ENCODE assay signal across 18 mouse cellular contexts in the genomic region with DNA sequence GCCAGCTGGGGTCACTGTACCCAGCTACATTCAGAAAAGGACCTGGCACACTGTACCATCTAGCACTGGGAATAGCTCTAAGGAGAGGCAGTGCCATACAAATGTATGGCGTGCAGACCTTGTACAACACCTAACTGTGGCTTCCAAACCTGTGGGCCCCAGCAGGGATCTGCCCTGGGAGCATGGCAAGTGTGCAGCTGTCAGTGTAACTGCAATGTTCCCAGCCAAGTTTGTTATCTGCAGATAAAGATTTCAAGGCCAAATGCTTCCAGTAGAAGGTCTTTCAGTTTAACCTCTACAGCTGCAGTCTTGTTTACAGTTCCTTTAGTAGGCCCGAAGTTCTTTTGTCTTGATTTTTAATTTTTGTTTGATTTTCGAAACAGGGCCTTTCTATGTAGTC. TPM values are rescaled to one million over a fixed set of nuclear protein-coding genes. Genes with fewer than 3 reads are reported as not detected.
A peak's percentile ranks its signal among the peaks of the same experiment; 100 is the strongest.
DNase-seq lines count a peak whose midpoint lies in the region; ATAC-seq and TF ChIP-seq lines count a peak whose summit lies in the region.
"Had no signal": no experiment of that assay in that cellular context is flagged by ENCODE, and none has a peak within 500 bp of the region (broad histone marks: within the 10 kb centered on the region; RNA-seq: fewer than 3 reads in every experiment).

No protein-coding gene starts in this region.

- H3K4me2 ChIP-seq in heart, embryonic 13.5 days: no peak overlapping the region
- H3K4me2 ChIP-seq in intestine, embryonic 16.5 days (ENCODE audit: low read depth, low read length): no peak overlapping the region
- H3K4me2 ChIP-seq in midbrain, postnatal 0 days (ENCODE audit: low read depth, low read length, poor library complexity, severe bottlenecking): no peak overlapping the region
- H3K4me2 ChIP-seq: embryonic facial prominence, embryonic 15.5 days; forebrain, embryonic 15.5 days; midbrain, embryonic 11.5 days had no signal

- no peak for ATAC-seq in heart, embryonic 13.5 days (ENCODE audit: extremely low read depth, insufficient number of reproducible peaks, low FRiP score, low TSS enrichment)
- ATAC-seq in intestine, embryonic 16.5 days: peak; percentile 46
- ATAC-seq in midbrain, postnatal 0 days (ENCODE audit: low FRiP score): no peak
- ATAC-seq: activated CD4-positive, CD25-positive, alpha-beta regulatory T cell, adult 4 months; forebrain, embryonic 15.5 days had no signal

- H3K27ac ChIP-seq in heart, embryonic 13.5 days (replicated peaks): peak overlapping the region; percentile 81
- no peak overlapping the region for H3K27ac ChIP-seq in heart, adult 2 months
- H3K27ac ChIP-seq in intestine, embryonic 16.5 days (ENCODE audit: low read length): peak overlapping the region; percentile 93
- peak overlapping the region; percentile 74 for H3K27ac ChIP-seq in small intestine, adult 2 months (ENCODE audit: insufficient read depth, low read depth, low read length)
- H3K27ac ChIP-seq in midbrain, postnatal 0 days (ENCODE audit: low read depth, low read length): no peak overlapping the region
- H3K27ac ChIP-seq: embryonic facial prominence, embryonic 15.5 days; forebrain, embryonic 15.5 days; limb, embryonic 10.5 days had no signal

- H3K9me3 ChIP-seq in heart, embryonic 13.5 days: peaks cover 8% of the 10 kb centered on the region; the same call in 1 of the 2 replicates
- no peaks in the 10 kb centered on the region for H3K9me3 ChIP-seq in intestine, embryonic 16.5 days (ENCODE audit: control insufficient read depth, low read length)
- no peaks in the 10 kb centered on the region for H3K9me3 ChIP-seq in midbrain, postnatal 0 days (ENCODE audit: low read length)
- H3K9me3 ChIP-seq: embryonic facial prominence, embryonic 15.5 days; limb, embryonic 10.5 days had no signal

- intact Hi-C loops in heart, adult 2 months (cut with DNase I): loop anchor here (10.0 kb wide), 1 partner anchor 399 kb away; no protein-coding TSS in a partner anchor

- peaks cover 16% of the 10 kb centered on the region for H3K4me1 ChIP-seq in heart, embryonic 13.5 days
- H3K4me1 ChIP-seq in heart, adult 2 months (ENCODE audit: control insufficient read depth, insufficient read depth, low read length): peaks cover 2% of the 10 kb centered on the region
- peaks cover 4% of the 10 kb centered on the region; the same call in 1 of the 2 replicates for H3K4me1 ChIP-seq in intestine, embryonic 16.5 days (ENCODE audit: control insufficient read depth, insufficient read depth, low read length)
- H3K4me1 ChIP-seq in small intestine, adult 2 months (ENCODE audit: control insufficient read depth, insufficient read depth, insufficient read length, low read length): peaks cover 33% of the 10 kb centered on the region; the same call in 1 of the 2 replicates
- H3K4me1 ChIP-seq in lung, adult 2 months (ENCODE audit: control insufficient read depth, insufficient read depth, low read length): no peaks in the 10 kb centered on the region
- no peaks in the 10 kb centered on the region for H3K4me1 ChIP-seq in midbrain, postnatal 0 days (ENCODE audit: insufficient read depth, low read length)

- no peaks in the 10 kb centered on the region for H3K27me3 ChIP-seq in heart, embryonic 13.5 days (replicated peaks)
- H3K27me3 ChIP-seq in heart, adult 2 months (ENCODE audit: control insufficient read depth, insufficient read depth, low read length): no peaks in the 10 kb centered on the region
- H3K27me3 ChIP-seq in intestine, embryonic 16.5 days (replicated peaks; ENCODE audit: control insufficient read depth, insufficient read depth, low read length): no peaks in the 10 kb centered on the region
- no peaks in the 10 kb centered on the region for H3K27me3 ChIP-seq in small intestine, adult 2 months (ENCODE audit: control insufficient read depth, insufficient read depth, low read length)
- no peaks in the 10 kb centered on the region for H3K27me3 ChIP-seq in midbrain, postnatal 0 days (ENCODE audit: insufficient read depth, low read length)
- H3K27me3 ChIP-seq: embryonic facial prominence, embryonic 15.5 days; forebrain, embryonic 15.5 days had no signal

- no peak for TF ChIP-seq POLR2A in heart, adult 2 months (IDR thresholded peaks at IDR 0.05; ENCODE audit: insufficient read depth, low read depth, low read length)
- no peak for TF ChIP-seq POLR2A in small intestine, adult 2 months (IDR thresholded peaks at IDR 0.05; ENCODE audit: low read depth, low read length)
- no peak for TF ChIP-seq POLR2A in lung, adult 2 months (IDR thresholded peaks at IDR 0.05; ENCODE audit: borderline replicate concordance, extremely low read depth, low read depth, low read length)

- H3K79me2 ChIP-seq in heart, adult 2 months (replicated peaks; ENCODE audit: control insufficient read depth, insufficient read depth, low read length): no peaks in the 10 kb centered on the region

- 50% methylated on average over 3 of the region's 3 CpGs for WGBS in heart, embryonic 13.5 days
- WGBS in heart, adult 2 months: 42% methylated on average over 3 of the region's 3 CpGs
- 57% methylated on average over 3 of the region's 3 CpGs for WGBS in intestine, embryonic 16.5 days
- whole genome bisulfite sequencing in small intestine, adult 2 months: 19% methylated on average over 3 of the region's 3 CpGs
- 54% methylated on average over 3 of the region's 3 CpGs for WGBS in lung, adult 2 months
- WGBS in midbrain, postnatal 0 days: 75% methylated on average over 3 of the region's 3 CpGs

- no peak for TF ChIP-seq EP300 in heart, adult 2 months (IDR thresholded peaks at IDR 0.05; ENCODE audit: insufficient read depth, low read depth, low read length)

- no peak overlapping the region for H3K4me3 ChIP-seq in heart, embryonic 13.5 days
- no peak overlapping the region for H3K4me3 ChIP-seq in heart, adult 2 months
- H3K4me3 ChIP-seq in intestine, embryonic 16.5 days (ENCODE audit: low read length): no peak overlapping the region
- H3K4me3 ChIP-seq in small intestine, adult 2 months (ENCODE audit: low read depth, low read length): no peak overlapping the region
- H3K4me3 ChIP-seq in lung, adult 2 months (replicated peaks; ENCODE audit: extremely low read depth, low read depth, low read length): no peak overlapping the region
- no peak overlapping the region for H3K4me3 ChIP-seq in midbrain, postnatal 0 days (ENCODE audit: low read depth, low read length)
- H3K4me3 ChIP-seq: embryonic facial prominence, embryonic 15.5 days; forebrain, embryonic 15.5 days; limb, embryonic 10.5 days had no signal

- TF ChIP-seq CTCF in heart, adult 2 months (IDR thresholded peaks at IDR 0.05): no peak
- TF ChIP-seq CTCF in small intestine, adult 2 months (IDR thresholded peaks at IDR 0.05; ENCODE audit: extremely low read depth, insufficient read length, insufficient replicate concordance, low read depth, low read length): no peak
- no peak for TF ChIP-seq CTCF in lung, adult 2 months (IDR thresholded peaks at IDR 0.05; ENCODE audit: insufficient read depth, low read length)
- no peak for TF ChIP-seq CTCF in midbrain, postnatal 0 days (IDR thresholded peaks at IDR 0.05)

- H3K9ac ChIP-seq in heart, embryonic 13.5 days: 0 out of 2 replicates have a peak overlapping the region, but pooled peaks have one; percentile 21
- H3K9ac ChIP-seq in heart, adult 2 months (ENCODE audit: low read depth, low read length): no peak overlapping the region
- peak overlapping the region; percentile 51 for H3K9ac ChIP-seq in intestine, embryonic 16.5 days (ENCODE audit: low read depth, low read length)
- H3K9ac ChIP-seq in midbrain, postnatal 0 days (replicated peaks; ENCODE audit: low read length, poor library complexity, severe bottlenecking): no peak overlapping the region
- H3K9ac ChIP-seq: embryonic facial prominence, embryonic 15.5 days; forebrain, embryonic 15.5 days had no signal

- no peaks in the 10 kb centered on the region for H3K36me3 ChIP-seq in heart, embryonic 13.5 days
- no peaks in the 10 kb centered on the region for H3K36me3 ChIP-seq in heart, adult 2 months (ENCODE audit: control insufficient read depth, insufficient read depth, low read length)
- H3K36me3 ChIP-seq in intestine, embryonic 16.5 days (ENCODE audit: control insufficient read depth, insufficient read depth, low read length): no peaks in the 10 kb centered on the region
- H3K36me3 ChIP-seq in small intestine, adult 2 months (ENCODE audit: control insufficient read depth, insufficient read depth, low read length): no peaks in the 10 kb centered on the region
- no peaks in the 10 kb centered on the region for H3K36me3 ChIP-seq in midbrain, postnatal 0 days (ENCODE audit: insufficient read depth, low read length)
- H3K36me3 ChIP-seq: embryonic facial prominence, embryonic 15.5 days; forebrain, embryonic 15.5 days; limb, embryonic 10.5 days had no signal

- DNase-seq in heart, adult 2 months: no peak
- DNase-seq in adrenal gland, postnatal 10 days: peak; percentile 54
- DNase-seq in lung, adult 2 months: no peak
- no peak for DNase-seq in midbrain, postnatal 0 days (ENCODE audit: low spot score)
- no peak for DNase-seq in natural killer cell, adult 2 months (ENCODE audit: low spot score in 2 of 2)
- DNase-seq: kidney, adult 8-10 months; layer of hippocampus, adult 9-11 months; lung, postnatal 10 days; spleen, adult 18-20 months; thymus, postnatal 14 days had no signal

RNA-seq across cellular contexts. Expression of a gene that starts 5.0 kb away (rescaled TPM):
- polyA plus RNA-seq in heart, embryonic 13.5 days (2015; fragmentation: Nextera tagmentation; extraction: Ambion mirVana): 58.3 and 68.1 TPM in 2 replicates
- total RNA-seq in heart, adult 2 months (2021): 1 to 10 TPM; 5.2 to 6.1 TPM
- polyA plus RNA-seq in heart, adult 2 months (2012; rRNA removed): 6.4 and 6.8 TPM in 2 replicates
- total RNA-seq in adrenal gland, postnatal 10 days (2021): 10 to 100 TPM; 39.1 to 40.9 TPM
- 228 and 248 TPM in 2 replicates for polyA plus RNA-seq in intestine, embryonic 16.5 days (2015; fragmentation: Nextera tagmentation; extraction: Ambion mirVana)
- polyA plus RNA-seq in small intestine, adult 2 months (2012; rRNA removed): 32.4 and 47.0 TPM in 2 replicates
- 23.5 and 27.6 TPM in 2 replicates for polyA plus RNA-seq in lung, adult 2 months (2012; rRNA removed)
- total RNA-seq in midbrain, postnatal 0 days (2014; rRNA removed): 38.4 and 45.5 TPM in 2 replicates
- 41.4 and 42.6 TPM in 2 replicates for polyA plus RNA-seq in midbrain, postnatal 0 days (2015; fragmentation: Nextera tagmentation; extraction: Ambion mirVana)

RNA-seq across cellular contexts. Expression of a gene that starts 19.5 kb away (rescaled TPM):
- polyA plus RNA-seq in heart, embryonic 13.5 days (2015; fragmentation: Nextera tagmentation; extraction: Ambion mirVana): 95.5 and 107 TPM in 2 replicates
- total RNA-seq in heart, adult 2 months (2021): 10 to 100 TPM; 37.6 to 40.6 TPM
- 34.6 and 39.4 TPM in 2 replicates for polyA plus RNA-seq in heart, adult 2 months (2012; rRNA removed)
- 10 to 100 TPM; 69.1 to 71.5 TPM for total RNA-seq in adrenal gland, postnatal 10 days (2021)
- polyA plus RNA-seq in intestine, embryonic 16.5 days (2015; fragmentation: Nextera tagmentation; extraction: Ambion mirVana): 118 and 124 TPM in 2 replicates
- 114 and 137 TPM in 2 replicates for polyA plus RNA-seq in small intestine, adult 2 months (2012; rRNA removed)
- polyA plus RNA-seq in lung, adult 2 months (2012; rRNA removed): 75.1 and 76.0 TPM in 2 replicates
- 133 and 155 TPM in 2 replicates for total RNA-seq in midbrain, postnatal 0 days (2014; rRNA removed)
- polyA plus RNA-seq in midbrain, postnatal 0 days (2015; fragmentation: Nextera tagmentation; extraction: Ambion mirVana): 142 and 148 TPM in 2 replicates

RNA-seq across cellular contexts. Expression of a gene that starts 19.5 kb away (rescaled TPM):
- 71.9 and 77.1 TPM in 2 replicates for polyA plus RNA-seq in heart, embryonic 13.5 days (2015; fragmentation: Nextera tagmentation; extraction: Ambion mirVana)
- total RNA-seq in heart, adult 2 months (2021): 10 to 100 TPM; 38.2 to 40.1 TPM
- polyA plus RNA-seq in heart, adult 2 months (2012; rRNA removed): 36.0 and 51.1 TPM in 2 replicates
- total RNA-seq in adrenal gland, postnatal 10 days (2021): 10 to 100 TPM; 52.2 to 55.1 TPM
- 86.4 and 88.6 TPM in 2 replicates for polyA plus RNA-seq in intestine, embryonic 16.5 days (2015; fragmentation: Nextera tagmentation; extraction: Ambion mirVana)
- 31.3 and 64.5 TPM in 2 replicates for polyA plus RNA-seq in small intestine, adult 2 months (2012; rRNA removed)
- 71.3 and 81.7 TPM in 2 replicates for polyA plus RNA-seq in lung, adult 2 months (2012; rRNA removed)
- total RNA-seq in midbrain, postnatal 0 days (2014; rRNA removed): 38.2 and 40.5 TPM in 2 replicates
- polyA plus RNA-seq in midbrain, postnatal 0 days (2015; fragmentation: Nextera tagmentation; extraction: Ambion mirVana): 59.1 and 62.7 TPM in 2 replicates

RNA-seq across cellular contexts. Expression of a gene that starts 43.6 kb away (rescaled TPM):
- polyA plus RNA-seq in heart, embryonic 13.5 days (2015; fragmentation: Nextera tagmentation; extraction: Ambion mirVana): 139 and 151 TPM in 2 replicates
- 100 to 1,000 TPM; 127 to 140 TPM for total RNA-seq in heart, adult 2 months (2021)
- 102 and 151 TPM in 2 replicates for polyA plus RNA-seq in heart, adult 2 months (2012; rRNA removed)
- total RNA-seq in adrenal gland, postnatal 10 days (2021): 100 to 1,000 TPM; 188 to 199 TPM
- polyA plus RNA-seq in intestine, embryonic 16.5 days (2015; fragmentation: Nextera tagmentation; extraction: Ambion mirVana): 135 and 146 TPM in 2 replicates
- polyA plus RNA-seq in small intestine, adult 2 months (2012; rRNA removed): 18.1 and 24.9 TPM in 2 replicates
- 39.6 and 50.4 TPM in 2 replicates for polyA plus RNA-seq in lung, adult 2 months (2012; rRNA removed)
- total RNA-seq in midbrain, postnatal 0 days (2014; rRNA removed): 145 and 149 TPM in 2 replicates
- polyA plus RNA-seq in midbrain, postnatal 0 days (2015; fragmentation: Nextera tagmentation; extraction: Ambion mirVana): 159 and 176 TPM in 2 replicates

RNA-seq across cellular contexts. Expression of a gene that starts 43.7 kb away (rescaled TPM):
- 43.9 and 45.6 TPM in 2 replicates for polyA plus RNA-seq in heart, embryonic 13.5 days (2015; fragmentation: Nextera tagmentation; extraction: Ambion mirVana)
- total RNA-seq in heart, adult 2 months (2021): 10 to 100 TPM; 11.3 to 11.5 TPM
- polyA plus RNA-seq in heart, adult 2 months (2012; rRNA removed): 7.9 and 14.0 TPM in 2 replicates
- 10 to 100 TPM; 21.3 to 25.1 TPM for total RNA-seq in adrenal gland, postnatal 10 days (2021)
- 60.6 and 62.2 TPM in 2 replicates for polyA plus RNA-seq in intestine, embryonic 16.5 days (2015; fragmentation: Nextera tagmentation; extraction: Ambion mirVana)
- polyA plus RNA-seq in small intestine, adult 2 months (2012; rRNA removed): 3.7 and 3.8 TPM in 2 replicates
- polyA plus RNA-seq in lung, adult 2 months (2012; rRNA removed): 9.5 and 12.5 TPM in 2 replicates
- 46.2 and 48.2 TPM in 2 replicates for total RNA-seq in midbrain, postnatal 0 days (2014; rRNA removed)
- 92.4 and 96.0 TPM in 2 replicates for polyA plus RNA-seq in midbrain, postnatal 0 days (2015; fragmentation: Nextera tagmentation; extraction: Ambion mirVana)

Comparison
In these comparisons a context has a peak if more than half of its experiments do, and no peak if none do; other contexts are left out.
1. H3K27ac ChIP-seq: peak in heart, embryonic 13.5 days (single experiment), intestine, embryonic 16.5 days (single experiment) and small intestine, adult 2 months (single experiment); none in heart, adult 2 months (single experiment) and midbrain, postnatal 0 days (single experiment).
2. H3K9ac ChIP-seq: peak in heart, embryonic 13.5 days (single experiment) and intestine, embryonic 16.5 days (single experiment); none in heart, adult 2 months (single experiment) and midbrain, postnatal 0 days (single experiment).